Mouse (Mus musculus) megakaryocyte, embryonic 14.5 days (primary cell): ENCODE results near the gene Hist1h2bc.

Source experiments
- FLI1 ChIP-seq: IDR thresholded peaks from 2 replicates; pipeline ENCODE4 v1.6.1; 2012; ENCODE audit warnings: low read length, inconsistent platforms, mixed read lengths
- GATA1 ChIP-seq: IDR thresholded peaks from 3 replicates; pipeline ENCODE4 v1.6.1; 2012; ENCODE audit warnings: mixed read lengths, low read length, inconsistent platforms, borderline replicate concordance

GRCm38 (mm10) chr13:23737091-23737490 is 53.1 kb downstream of the Hist1h2bc start:
- TF ChIP-seq GATA1 (no peak), FLI1 (no peak)
